Mouse (Mus musculus) NIH3T3 (cell line): ENCODE measurements at regions not wholly inside any gene's neighbourhood (a gene's known extent, or its start where the extent isn't known, plus 50 kb on each side); places are given as distances from the start of the nearest gene placed in this dataset.

Experiments
- DNase-seq: peaks from one replicate; pipeline ENCODE4 v3.0.0-alpha.2; 2012; ENCODE audit warnings: low read depth

GRCm38 (mm10) chr6:108717681-108718080 lies 57.3 kb downstream of the Bhlhe40 start:
- no peak for DNase-seq

GRCm38 (mm10) chr6:108718887-108719286 lies 58.5 kb downstream of the Bhlhe40 start:
- no peak for DNase-seq

DNA sequence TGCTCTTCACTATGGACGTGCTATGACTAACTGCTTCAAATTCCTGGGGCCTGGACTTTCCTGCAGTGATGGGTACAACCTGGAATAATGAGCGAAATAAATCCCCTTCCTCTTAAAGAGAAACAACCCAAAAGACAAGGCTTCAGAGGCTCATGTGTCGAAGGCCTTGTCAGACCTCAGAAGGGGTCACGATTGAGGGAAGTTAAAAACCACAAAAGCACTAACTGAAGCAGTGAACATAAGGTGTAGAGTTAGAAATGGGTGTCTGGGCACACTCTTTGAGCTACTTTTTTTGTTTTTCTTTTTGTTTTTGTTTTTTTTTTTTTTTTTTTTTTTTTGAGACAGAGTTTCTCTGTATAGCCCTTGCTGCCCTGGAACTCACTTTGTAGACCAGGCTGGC lies 59.5 kb downstream of the Bhlhe40 start:
- DNase-seq = no peak

GRCm38 (mm10) chr6:108720978-108721377 lies 60.5 kb downstream of the Bhlhe40 start:
- no peak for DNase-seq

DNA sequence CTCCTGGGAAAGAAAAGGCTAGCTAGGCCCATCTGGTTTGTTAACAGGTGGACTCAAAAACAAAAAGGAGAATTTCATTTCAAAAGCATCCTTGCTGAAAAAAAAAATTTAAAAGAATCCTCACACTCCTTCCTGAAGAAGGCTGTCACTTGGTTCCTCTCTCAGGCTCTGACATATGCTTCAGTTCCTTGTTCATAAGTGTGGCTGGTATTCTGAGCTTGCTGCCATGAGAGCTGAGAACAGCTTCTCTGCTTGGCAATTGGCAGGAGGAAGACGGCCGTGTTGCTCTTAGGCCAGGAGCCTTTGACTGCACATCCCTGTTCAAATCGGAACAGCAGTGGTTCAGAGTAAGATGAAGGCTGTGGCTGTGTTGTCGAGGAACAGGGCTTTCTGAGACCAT lies 61.1 kb downstream of the Bhlhe40 start:
- DNase-seq = no peak

DNA sequence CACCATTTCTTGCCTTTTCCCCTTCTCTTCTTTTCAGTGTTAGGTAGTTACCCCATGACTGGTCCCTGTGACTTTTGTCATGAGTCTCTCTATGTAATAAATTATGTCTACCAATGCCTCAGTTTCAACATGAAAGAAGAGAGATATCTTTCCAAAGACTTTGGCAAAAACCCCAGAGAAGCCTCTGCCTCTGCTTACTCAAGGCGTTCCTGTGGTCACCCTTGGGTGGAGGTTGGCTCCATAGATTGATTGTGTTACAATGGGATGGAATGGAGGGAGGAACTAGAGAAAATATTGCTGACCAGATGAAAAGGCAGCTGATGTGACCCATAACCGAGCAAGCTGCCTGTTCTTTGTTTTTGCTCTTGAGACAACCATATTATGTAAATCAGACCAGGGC lies 59.7 kb upstream of the Arl8b start:
- peak; percentile 21 for DNase-seq

- DNase-seq = no peak
These were observed 59.1 kb upstream of the Arl8b start for GRCm38 (mm10) chr6:108723751-108724150.

GRCm38 (mm10) chr6:108731107-108731630 lies 51.7 kb upstream of the Arl8b start:
- no peak for DNase-seq
